12 mouse cellular contexts compared by ENCODE assay signal in genomic region chr8:3179930-3180329, GRCm38 (mm10).
A peak's percentile ranks its signal among the peaks of the same experiment; 100 is the strongest.
DNase-seq lines count a peak whose midpoint lies in the region; ATAC-seq and TF ChIP-seq lines count a peak whose summit lies in the region.
"Had no signal": no experiment of that assay in that cellular context is flagged by ENCODE, and none has a peak within 500 bp of the region (broad histone marks: within the 10 kb centered on the region; RNA-seq: fewer than 3 reads in every experiment).

No protein-coding gene starts in this region.

- peak; percentile 61 for TF ChIP-seq CTCF in forebrain, postnatal 0 days (IDR thresholded peaks at IDR 0.05; ENCODE audit: low read depth)
- peak; percentile 44 for TF ChIP-seq CTCF in liver, postnatal 0 days (IDR thresholded peaks at IDR 0.05; ENCODE audit: low read depth)

- no peaks in the 10 kb centered on the region for H3K27me3 ChIP-seq in forebrain, postnatal 0 days (ENCODE audit: insufficient read depth, low read length)
- H3K27me3 ChIP-seq in forebrain, embryonic 15.5 days = no peaks in the 10 kb centered on the region
- no peaks in the 10 kb centered on the region for H3K27me3 ChIP-seq in liver, postnatal 0 days (ENCODE audit: insufficient read depth, low read length)
- H3K27me3 ChIP-seq in liver, embryonic 11.5 days (replicated peaks; ENCODE audit: control insufficient read depth, insufficient read depth, low read length) = no peaks in the 10 kb centered on the region
- H3K27me3 ChIP-seq: liver, embryonic 15.5 days had no signal

- H3K4me1 ChIP-seq in forebrain, postnatal 0 days (ENCODE audit: insufficient read depth) = no peaks in the 10 kb centered on the region
- H3K4me1 ChIP-seq in forebrain, embryonic 15.5 days = no peaks in the 10 kb centered on the region
- no peaks in the 10 kb centered on the region for H3K4me1 ChIP-seq in liver, postnatal 0 days (ENCODE audit: insufficient read depth)
- H3K4me1 ChIP-seq in liver, embryonic 11.5 days (replicated peaks; ENCODE audit: control insufficient read depth, insufficient read depth, low read length) = no peaks in the 10 kb centered on the region
- H3K4me1 ChIP-seq: heart, embryonic 10.5 days; liver, embryonic 15.5 days had no signal

- ATAC-seq in forebrain, postnatal 0 days = no peak
- no peak for ATAC-seq in forebrain, embryonic 15.5 days (replicated peaks)
- peak; percentile 25; the same call in 1 of the 2 replicates for ATAC-seq in liver, postnatal 0 days
- ATAC-seq in liver, embryonic 11.5 days (replicated peaks; ENCODE audit: low FRiP score) = no peak
- no peak for ATAC-seq in erythroblast, adult 5-6 weeks (replicated peaks; ENCODE audit: low FRiP score, poor library complexity, severe bottlenecking)

- no peak overlapping the region for H3K27ac ChIP-seq in forebrain, postnatal 0 days (ENCODE audit: low read depth, low read length)
- H3K27ac ChIP-seq in forebrain, embryonic 15.5 days (replicated peaks) = no peak overlapping the region
- H3K27ac ChIP-seq in liver, postnatal 0 days (ENCODE audit: low read depth) = no peak overlapping the region
- H3K27ac ChIP-seq in liver, embryonic 11.5 days (ENCODE audit: low read depth, low read length) = no peak overlapping the region
- H3K27ac ChIP-seq: heart, embryonic 10.5 days; liver, embryonic 15.5 days had no signal

- TF ChIP-seq EP300 in liver, postnatal 0 days (IDR thresholded peaks at IDR 0.05; ENCODE audit: low read depth) = no peak

- peak; percentile 32 for DNase-seq in forebrain, postnatal 0 days
- DNase-seq in liver, postnatal 0 days = no peak
- DNase-seq in liver, embryonic 11.5 days (ENCODE audit: low spot score) = no peak
- DNase-seq in brain, adult 2 months (ENCODE audit: low read depth, low spot score) = peak; percentile 43
- peak; percentile 13 for DNase-seq in retina, adult 2 months (ENCODE audit: low read depth, low spot score)
- no peak for DNase-seq in yolk sac, embryonic 10.5 days (ENCODE audit: low spot score)

- H3K9ac ChIP-seq in forebrain, postnatal 0 days = no peak overlapping the region
- no peak overlapping the region for H3K9ac ChIP-seq in forebrain, embryonic 15.5 days (replicated peaks)
- H3K9ac ChIP-seq in liver, postnatal 0 days (replicated peaks) = no peak overlapping the region
- no peak overlapping the region for H3K9ac ChIP-seq in liver, embryonic 11.5 days (ENCODE audit: low read depth, low read length)
- H3K9ac ChIP-seq: liver, embryonic 15.5 days had no signal

- 86% methylated on average over 1 of the region's 1 CpGs for WGBS in forebrain, postnatal 0 days
- WGBS in forebrain, embryonic 15.5 days = 73% methylated on average over 1 of the region's 1 CpGs
- 75% methylated on average over 1 of the region's 1 CpGs for WGBS in liver, postnatal 0 days (ENCODE audit: insufficient replicate concordance)
- 72% methylated on average over 1 of the region's 1 CpGs for WGBS in liver, embryonic 11.5 days

- H3K4me2 ChIP-seq in forebrain, postnatal 0 days (ENCODE audit: low read depth) = no peak overlapping the region
- no peak overlapping the region for H3K4me2 ChIP-seq in forebrain, embryonic 15.5 days (replicated peaks)
- no peak overlapping the region for H3K4me2 ChIP-seq in liver, postnatal 0 days (ENCODE audit: low read depth, low read length)
- H3K4me2 ChIP-seq in liver, embryonic 11.5 days = no peak overlapping the region
- H3K4me2 ChIP-seq: liver, embryonic 15.5 days had no signal

- H3K9me3 ChIP-seq in forebrain, postnatal 0 days (ENCODE audit: low read length) = no peaks in the 10 kb centered on the region
- no peaks in the 10 kb centered on the region for H3K9me3 ChIP-seq in forebrain, embryonic 15.5 days
- no peaks in the 10 kb centered on the region for H3K9me3 ChIP-seq in liver, postnatal 0 days (ENCODE audit: low read length)
- H3K9me3 ChIP-seq in liver, embryonic 11.5 days (ENCODE audit: control insufficient read depth, low read length) = peaks cover 4% of the 10 kb centered on the region
- H3K9me3 ChIP-seq: G1E; heart, embryonic 10.5 days; liver, embryonic 15.5 days had no signal

- H3K36me3 ChIP-seq in forebrain, postnatal 0 days (ENCODE audit: insufficient read depth) = peaks cover 55% of the 10 kb centered on the region
- peaks cover 58% of the 10 kb centered on the region for H3K36me3 ChIP-seq in forebrain, embryonic 15.5 days
- H3K36me3 ChIP-seq in liver, postnatal 0 days (replicated peaks; ENCODE audit: insufficient read depth, low read length) = peaks cover 33% of the 10 kb centered on the region
- peaks cover 14% of the 10 kb centered on the region for H3K36me3 ChIP-seq in liver, embryonic 11.5 days (ENCODE audit: control insufficient read depth, insufficient read depth, low read length)
- H3K36me3 ChIP-seq: G1E had no signal

- H3K4me3 ChIP-seq in forebrain, postnatal 0 days (ENCODE audit: low read depth, low read length) = no peak overlapping the region
- no peak overlapping the region for H3K4me3 ChIP-seq in forebrain, embryonic 15.5 days
- no peak overlapping the region for H3K4me3 ChIP-seq in liver, postnatal 0 days (ENCODE audit: low read depth, low read length)
- no peak overlapping the region for H3K4me3 ChIP-seq in liver, embryonic 11.5 days (ENCODE audit: low read depth, low read length)
- H3K4me3 ChIP-seq: erythroblast, embryonic 14.5 days; heart, embryonic 10.5 days; liver, embryonic 15.5 days had no signal

Comparison
In these comparisons a context has a peak if more than half of its experiments do, and no peak if none do; other contexts are left out.
1. DNase-seq: peak in forebrain, postnatal 0 days (single experiment), brain, adult 2 months (single experiment) and retina, adult 2 months (single experiment); none in liver, postnatal 0 days (single experiment), liver, embryonic 11.5 days (single experiment) and yolk sac, embryonic 10.5 days (single experiment).